Mouse (Mus musculus): Measurements from ENCODE around the gene Vmp1.

Vmp1 gene

GRCm38 (mm10) chr11:86600209-86600557, 83.5 kb downstream of the Vmp1 start:
- DNase-seq (ENCODE audit: low read depth, low spot score): no peak

GRCm38 (mm10) chr11:86599378-86600208, 84.0 kb downstream of the Vmp1 start:
- DNase-seq (ENCODE audit: low read depth, low spot score): no peak

- no peak for DNase-seq (ENCODE audit: low read depth, low spot score)
These were observed 85.1 kb downstream of the Vmp1 start for GRCm38 (mm10) chr11:86598572-86598971.

GRCm38 (mm10) chr11:86598154-86598553, 85.5 kb downstream of the Vmp1 start:
- DNase-seq (ENCODE audit: low read depth, low spot score): no peak

DNA sequence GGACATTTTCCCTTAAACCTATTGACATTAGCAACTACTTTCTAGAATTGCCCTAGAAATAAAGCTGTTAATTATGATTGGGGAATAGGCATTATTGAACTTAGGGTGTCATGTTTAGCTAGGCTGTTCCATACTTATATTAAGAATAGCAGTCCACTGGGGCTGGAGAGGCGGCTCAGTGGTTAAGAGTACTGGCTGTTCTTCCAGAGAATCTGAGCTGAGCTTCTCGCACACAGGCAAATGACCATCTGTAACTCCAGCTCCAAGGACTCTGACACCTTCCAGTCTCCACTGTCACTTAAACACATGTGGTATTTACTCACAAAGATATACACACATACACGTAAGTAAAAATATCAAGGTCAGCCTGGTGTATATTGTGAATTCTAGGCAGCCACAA, 86.7 kb downstream of the Vmp1 start:
- DNase-seq (ENCODE audit: low read depth, low spot score): no peak

GRCm38 (mm10) chr11:86596187-86596960, 87.3 kb downstream of the Vmp1 start:
- no peak for DNase-seq (ENCODE audit: low read depth, low spot score)

DNA sequence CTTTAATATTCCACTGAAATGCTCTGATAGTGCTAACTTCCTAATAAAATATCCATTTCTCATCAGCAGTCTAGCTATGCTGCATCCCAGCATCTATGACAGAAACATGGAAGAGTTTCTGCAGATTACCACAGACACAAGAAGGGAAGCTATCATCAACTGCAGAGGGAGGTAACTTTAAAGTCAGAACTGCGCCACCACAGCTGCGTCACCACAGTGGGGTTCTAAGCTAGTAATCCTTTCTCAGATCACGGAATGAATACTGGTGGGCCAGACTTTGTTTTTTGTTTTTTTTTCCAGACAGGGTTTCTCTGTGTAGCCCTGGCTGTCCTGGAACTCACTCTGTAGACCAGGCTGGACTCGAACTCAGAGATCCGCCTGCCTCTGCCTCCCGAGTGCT, 88.3 kb downstream of the Vmp1 start:
- no peak for DNase-seq (ENCODE audit: low read depth, low spot score)

DNA sequence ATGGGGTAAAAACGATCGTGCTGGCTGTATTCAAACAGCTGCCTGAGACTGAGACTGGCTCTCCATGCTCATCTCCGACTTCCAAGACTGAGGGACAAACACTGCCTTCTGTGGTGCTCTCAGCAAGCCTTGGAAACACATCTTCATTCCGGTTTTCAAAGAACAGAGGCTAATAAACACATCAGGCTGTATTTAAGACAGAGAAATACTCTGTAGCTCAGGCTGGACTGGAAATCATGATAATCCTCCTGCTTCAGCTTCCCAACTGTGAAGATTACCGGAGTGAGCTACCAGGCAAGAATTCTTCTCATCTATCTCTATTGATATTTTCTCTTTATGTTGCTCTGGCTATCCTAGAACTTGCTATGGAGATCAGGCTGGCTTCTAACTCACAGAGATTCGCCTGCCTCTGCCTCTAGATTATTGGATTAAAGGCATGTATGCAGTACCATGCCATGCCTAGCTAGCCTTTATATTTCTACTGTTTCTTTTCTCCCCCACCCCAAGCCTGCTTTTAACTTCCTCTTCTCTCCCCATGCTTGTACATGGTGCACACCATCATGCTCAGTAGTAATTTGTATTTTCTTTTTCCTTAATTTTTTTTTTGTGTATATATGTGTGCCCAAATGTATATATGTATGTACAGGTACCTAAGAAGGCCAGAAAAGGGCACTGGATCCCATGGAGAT, 89.3 kb downstream of the Vmp1 start:
- DNase-seq (ENCODE audit: low read depth, low spot score): no peak

DNA sequence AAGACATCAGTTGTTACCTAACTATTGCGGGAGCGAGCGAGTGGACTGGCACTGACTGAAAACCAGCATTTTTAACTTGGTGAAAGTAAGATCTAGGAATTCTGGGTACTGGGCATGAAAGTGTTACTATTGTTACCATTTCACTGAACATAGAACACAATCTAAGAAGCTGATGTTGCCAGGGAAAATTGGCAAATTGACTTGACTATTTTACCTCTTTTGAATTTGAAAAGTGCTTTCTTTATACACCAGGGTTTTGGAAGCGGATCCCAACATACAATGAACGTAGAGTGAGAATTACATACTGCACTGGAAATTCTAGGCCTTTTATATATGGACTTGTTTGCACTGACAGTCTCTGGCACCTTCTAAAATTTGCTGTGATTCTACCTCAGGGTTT, 90.2 kb downstream of the Vmp1 start:
- no peak for DNase-seq (ENCODE audit: low read depth, low spot score)

GRCm38 (mm10) chr11:86592993-86593392, 90.6 kb downstream of the Vmp1 start:
- DNase-seq (ENCODE audit: low read depth, low spot score): no peak

DNA sequence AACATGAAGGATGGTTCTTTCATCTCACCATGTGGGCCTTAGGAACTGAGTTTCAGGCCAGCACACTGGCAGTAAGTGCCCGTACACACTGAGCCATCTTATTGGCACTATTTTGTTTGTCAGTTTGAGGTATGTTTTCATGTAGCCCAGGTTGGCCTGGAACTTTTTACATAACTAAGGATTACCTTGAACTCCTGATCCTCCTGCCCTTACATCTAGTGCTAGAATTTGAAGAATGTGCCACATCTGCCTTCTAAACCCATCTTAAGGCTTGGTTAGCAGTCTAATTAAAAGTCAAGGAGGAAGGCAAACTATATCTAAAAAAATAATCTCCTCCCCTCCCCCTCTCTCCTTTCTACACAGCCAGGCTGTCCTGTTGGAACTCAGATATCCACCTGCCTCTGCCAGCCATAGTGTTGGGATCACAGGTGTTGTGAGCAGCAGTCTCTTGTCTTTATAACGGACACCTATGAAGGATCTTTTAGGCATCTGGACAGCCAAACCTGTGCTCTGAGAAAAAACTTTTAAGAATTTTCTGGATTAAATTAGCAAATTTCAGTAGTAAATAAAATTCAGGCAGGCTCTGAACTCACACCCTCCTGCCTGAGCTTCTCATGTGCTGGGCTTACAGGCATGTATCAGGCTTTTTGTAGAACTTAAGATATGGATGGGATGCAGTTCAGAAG, 91.6 kb downstream of the Vmp1 start:
- DNase-seq (ENCODE audit: low read depth, low spot score): no peak

- DNase-seq (ENCODE audit: low read depth, low spot score): no peak
These were observed 92.3 kb downstream of the Vmp1 start for GRCm38 (mm10) chr11:86591301-86591845.

- DNase-seq (ENCODE audit: low read depth, low spot score): no peak
These were observed 93.1 kb downstream of the Vmp1 start for GRCm38 (mm10) chr11:86590579-86590978.

DNA sequence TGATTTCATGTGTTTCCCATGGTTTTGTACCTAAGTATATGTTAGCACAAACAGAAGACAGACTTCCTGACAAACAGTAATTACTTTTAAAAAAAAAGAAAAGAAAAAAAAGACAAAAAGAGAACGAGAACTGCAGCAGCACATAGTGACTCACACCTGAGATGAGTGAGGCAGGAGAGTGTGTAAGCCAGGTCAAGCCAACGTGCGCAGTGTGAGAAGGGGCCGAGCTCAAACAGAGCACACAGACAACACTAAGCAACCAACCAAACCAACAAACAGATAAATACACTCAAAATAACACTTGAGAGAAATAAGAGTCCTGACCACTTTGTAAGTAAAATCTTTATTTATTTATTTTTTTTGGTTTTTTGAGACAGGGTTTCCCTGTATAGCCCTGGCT, 93.6 kb downstream of the Vmp1 start:
- DNase-seq (ENCODE audit: low read depth, low spot score): no peak

DNA sequence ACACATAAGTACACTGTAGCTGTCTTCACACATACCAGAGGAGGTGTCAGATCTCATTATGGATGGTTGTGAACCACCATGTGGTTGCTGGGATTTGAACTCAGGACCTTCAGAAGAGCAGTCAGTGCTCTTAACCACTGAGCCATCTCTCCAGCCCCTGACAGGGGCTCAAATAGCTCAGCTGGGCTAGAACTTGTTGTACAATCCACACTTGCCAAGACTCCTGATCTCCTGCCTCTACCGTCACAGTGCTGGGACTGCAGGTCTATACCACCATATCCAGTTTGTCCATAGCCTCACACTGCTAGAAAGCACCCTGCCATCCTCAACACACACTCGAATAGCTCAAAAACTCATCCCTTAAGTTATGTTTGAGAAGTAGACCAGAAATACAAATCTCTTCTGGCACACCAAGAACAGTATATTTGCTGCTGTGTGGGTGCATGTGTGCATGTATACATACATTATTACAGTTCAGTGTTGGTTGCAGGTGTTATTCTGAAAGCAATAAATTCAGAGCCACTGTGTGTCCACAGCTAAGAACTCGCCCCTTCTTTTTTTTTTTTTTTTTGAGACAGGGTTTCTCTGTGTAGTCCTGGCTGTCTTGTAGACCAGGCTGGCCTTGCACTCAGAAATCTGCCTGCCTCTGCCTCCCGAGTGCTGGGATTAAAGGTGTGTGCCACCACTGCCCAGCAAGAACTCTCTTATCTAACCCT, 94.9 kb downstream of the Vmp1 start:
- no peak for DNase-seq (ENCODE audit: low read depth, low spot score)

DNA sequence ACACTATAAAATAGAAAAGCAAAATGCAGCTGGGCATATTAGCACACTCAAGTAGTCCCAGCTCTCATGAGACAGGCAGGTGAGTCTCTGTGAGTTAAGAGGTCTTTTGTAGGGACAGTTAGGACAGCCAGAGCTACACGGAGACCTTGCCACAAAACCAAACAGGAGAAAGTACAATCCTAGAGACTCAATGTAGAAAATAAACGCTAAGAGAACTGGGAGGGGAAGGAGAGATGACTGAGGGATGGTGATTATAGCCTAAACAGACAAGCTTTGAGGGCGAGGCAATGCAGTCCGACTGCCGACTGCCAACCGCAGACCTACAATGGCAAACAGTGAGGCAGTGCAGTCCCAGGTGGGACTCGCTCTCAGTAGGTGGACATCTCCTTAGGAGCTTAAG, 95.8 kb downstream of the Vmp1 start:
- DNase-seq (ENCODE audit: low read depth, low spot score): no peak

DNA sequence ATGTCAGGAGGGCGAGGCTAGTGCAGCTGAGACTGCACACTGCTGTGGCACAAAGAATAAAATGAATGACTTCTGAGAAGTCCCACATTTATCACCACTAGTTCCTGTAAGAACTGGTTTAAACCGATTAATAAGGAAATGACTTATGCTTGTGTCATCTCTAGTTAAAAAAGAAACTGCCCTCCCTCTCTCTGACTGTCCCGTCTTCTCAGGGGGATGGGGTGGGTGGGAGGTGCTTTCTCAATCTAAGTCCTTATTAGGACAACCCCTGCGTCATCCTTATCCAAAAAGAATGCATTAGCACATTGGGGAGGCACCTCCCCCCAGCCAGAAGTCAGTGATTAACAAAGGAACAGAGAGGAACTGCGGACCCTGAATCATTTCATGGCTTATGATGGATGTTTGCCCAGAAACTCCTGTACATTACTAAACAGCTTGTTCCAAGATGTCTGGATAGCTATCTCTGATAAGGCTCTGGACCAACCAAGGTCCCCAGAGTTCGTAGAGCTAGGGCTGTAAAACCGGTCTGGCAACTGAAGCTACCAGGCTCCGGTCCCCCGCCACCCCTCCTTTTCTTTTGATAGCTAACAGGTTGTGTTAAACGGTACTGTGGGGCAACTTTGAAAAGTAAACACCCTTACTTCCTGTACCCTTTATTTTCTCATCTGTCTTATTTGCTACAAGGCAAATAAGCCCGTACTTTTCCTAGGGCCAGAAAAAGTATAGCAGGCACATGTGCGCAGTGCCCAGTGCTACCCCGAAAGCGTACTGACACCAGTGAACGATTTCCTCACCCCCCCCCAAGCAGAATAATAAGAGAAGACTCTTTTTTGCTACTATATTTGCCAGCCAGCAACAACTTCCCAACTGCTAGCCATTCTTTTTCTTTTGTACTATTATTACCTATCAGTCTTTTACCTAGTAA, 96.5 kb downstream of the Vmp1 start:
- peak; percentile 31 for DNase-seq (ENCODE audit: low read depth, low spot score)

GRCm38 (mm10) chr11:86586177-86586867, 97.3 kb downstream of the Vmp1 start:
- no peak for DNase-seq (ENCODE audit: low read depth, low spot score)

- no peak for DNase-seq (ENCODE audit: low read depth, low spot score)
These were observed 98.0 kb downstream of the Vmp1 start for GRCm38 (mm10) chr11:86585598-86585984.
